Mouse (Mus musculus): ENCODE results near the gene Immp2l.

The Immp2l gene

DNA sequence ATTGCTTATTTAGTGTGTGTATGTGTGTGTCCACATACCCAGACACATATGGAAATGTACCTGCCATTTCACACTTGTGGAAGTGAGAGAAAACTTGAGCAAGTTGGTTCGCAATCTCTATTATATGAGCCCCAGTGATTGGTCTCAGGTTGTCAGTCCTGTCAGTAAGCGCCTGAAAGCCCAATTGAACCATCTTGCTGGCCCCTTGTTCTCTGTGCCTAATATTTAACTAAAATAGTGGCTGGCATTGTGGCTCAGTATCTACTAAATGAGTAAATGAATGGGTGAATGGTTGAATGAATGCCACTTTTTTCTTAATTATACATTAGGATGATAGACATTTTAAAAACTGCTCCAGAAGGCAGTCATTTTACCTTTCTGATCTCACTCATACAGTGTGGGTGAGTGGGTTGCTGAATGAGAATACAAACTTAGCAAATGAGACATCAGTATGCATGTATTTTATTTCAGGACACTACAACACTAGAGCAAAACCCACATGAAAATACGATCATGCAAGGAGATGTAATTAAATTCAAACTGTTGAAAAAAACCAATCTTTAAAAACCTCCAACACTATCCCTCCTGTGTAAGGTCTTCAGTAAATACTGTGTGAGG, 444.6 kb downstream of the Immp2l start:
- no peak for DNase-seq

DNA sequence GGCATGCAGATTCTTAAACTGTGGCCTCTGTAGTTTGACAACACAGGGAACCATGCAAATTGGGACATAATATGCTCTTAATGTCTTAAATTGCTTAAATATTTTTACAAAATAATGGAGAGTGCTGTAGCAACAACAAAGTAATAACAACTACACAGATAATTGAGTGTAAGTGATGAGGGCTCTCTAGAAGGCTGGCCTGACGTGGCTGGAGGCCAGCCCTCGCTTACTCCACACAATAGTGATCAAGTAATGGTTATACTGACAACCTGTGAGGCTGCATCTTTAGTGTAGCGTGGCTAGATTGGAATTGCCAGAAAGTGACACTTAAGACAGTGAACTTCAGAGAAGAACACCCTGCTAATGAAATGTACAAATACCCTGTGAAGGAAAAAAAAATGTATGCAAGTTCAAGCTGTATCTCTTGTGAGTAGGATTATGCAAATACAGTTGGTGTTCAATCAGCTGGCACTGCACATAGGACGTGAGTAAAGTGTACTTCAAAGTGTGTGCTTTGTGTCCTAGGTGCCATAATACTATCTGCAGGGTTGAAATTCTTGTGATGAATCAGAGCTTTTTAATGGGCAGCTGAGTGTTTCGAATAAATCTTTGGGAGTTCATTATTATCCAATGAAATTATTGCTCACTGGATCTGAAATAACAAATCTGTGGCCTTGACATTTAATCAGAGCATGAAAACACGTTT, 445.4 kb downstream of the Immp2l start:
- no peak for DNase-seq

DNA sequence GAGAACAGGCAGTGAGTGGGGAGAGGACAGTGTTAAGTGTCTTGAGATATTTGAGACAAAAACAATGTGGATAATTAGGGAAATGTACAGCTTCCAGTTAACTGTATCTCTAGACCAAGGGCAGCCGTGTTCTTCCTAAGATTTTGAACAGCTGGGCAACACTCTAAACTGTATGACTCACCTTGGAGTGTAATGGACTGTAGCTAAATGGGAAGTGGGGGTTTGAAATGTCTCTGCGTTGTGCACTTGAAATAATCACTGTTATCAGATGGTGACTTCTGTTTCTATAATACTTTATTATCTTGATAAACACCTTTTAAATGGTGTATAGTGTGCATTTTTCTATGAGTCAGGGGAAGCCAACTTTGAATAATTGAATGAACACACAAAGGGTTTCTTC, 457.6 kb downstream of the Immp2l start:
- no peak for DNase-seq

DNA sequence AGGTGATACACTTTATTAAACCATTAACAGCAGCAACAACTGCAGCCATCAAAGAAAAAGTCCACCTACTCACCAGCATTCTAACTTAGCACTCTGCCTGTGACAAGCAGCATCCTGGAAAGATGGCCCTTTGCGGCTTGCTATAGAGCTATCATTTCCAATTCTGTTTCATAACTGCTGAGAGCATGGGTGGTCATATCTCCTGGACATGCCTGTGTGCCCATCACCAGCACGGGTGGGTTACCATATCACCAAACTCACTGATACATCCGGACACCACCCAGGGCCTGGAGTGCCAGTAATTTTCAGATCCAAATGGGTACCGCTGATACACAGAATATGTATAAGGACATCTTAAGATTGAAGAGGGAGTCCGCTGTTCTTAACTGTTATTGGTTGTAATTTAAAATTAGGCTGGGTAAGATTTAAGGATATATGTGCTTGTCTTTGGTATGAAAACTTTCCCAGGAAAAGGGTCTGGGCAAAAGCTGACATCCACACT, 459.3 kb downstream of the Immp2l start:
- no peak for DNase-seq

DNA sequence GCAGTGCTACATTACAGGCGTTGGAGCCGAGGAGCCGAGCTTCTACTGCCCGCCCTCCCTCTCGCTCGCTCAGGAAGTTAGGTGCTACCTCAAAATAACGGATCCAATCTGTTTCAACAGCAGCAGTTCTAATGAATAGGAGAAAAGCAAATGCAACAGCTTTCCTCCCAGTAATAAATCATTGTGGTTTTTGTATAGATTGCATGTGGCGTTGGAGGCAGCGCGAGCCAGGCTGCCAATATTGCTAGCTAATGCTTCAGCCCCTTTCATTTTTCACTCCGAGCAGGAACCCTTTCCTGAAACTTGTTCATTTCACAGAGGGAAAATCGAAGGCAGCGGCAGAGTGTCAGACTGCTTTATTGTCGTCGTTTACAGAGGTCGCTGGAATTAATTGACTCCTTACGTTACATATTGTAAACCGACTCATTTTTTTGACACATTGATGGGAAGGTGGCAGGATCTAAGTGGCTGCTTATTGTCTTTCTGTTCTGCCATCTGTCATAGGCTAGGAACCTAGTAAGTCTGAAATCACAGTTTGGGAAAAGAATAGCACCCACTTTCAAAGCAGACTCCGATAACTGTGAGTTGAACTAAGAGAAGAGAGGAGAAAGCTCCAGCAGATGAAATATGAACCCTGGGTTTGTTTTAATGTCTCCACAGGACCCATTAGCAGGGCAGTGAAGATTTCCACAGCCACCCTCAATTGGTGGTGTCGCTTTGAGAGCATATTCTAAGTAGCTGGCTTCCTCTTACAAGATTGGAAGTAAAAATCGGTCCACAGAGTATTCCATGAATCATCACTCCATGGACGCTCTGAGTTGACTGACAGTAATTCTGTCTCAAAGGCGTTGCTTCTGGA, 459.9 kb downstream of the Immp2l start:
- no peak for DNase-seq

DNA sequence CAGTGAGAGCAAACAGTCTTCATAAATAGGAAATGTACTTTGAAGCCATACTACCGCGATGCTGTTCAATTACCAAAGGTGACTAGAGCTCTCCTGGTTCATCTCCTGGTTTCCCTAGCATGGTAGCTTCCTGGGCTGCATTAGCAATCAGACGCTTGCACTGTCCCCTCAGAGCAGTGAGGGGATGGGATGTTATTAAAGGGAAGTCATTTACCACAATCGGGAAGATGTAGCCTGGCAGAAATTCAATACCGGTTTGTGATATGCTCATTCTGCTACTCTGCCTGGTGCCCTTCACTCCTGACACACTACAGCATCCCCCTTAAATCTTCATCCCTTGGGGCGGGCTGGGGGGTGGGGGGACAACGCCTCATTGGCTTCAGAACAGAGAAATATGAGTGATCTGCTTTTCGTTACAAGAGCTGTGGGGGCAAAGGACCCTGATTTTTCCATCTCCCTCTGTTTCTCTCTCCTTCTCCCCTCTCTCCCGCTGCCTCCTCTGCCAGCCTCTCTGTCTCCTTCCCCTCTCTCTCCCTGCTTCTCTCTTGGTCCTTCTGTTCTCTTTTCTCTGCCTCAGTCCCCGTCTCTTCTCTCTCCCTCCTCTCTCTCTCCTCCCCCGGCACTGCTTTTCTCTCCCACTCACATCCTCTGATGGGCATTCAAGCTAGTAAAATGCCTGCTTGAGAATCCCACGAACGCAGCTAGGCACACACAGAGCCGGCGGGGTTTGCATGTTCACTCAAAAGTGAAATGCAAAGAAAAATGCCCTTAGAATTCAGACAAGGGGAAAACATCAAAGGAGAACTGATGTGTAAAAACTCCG, 461.0 kb downstream of the Immp2l start:
- no peak for DNase-seq

DNA sequence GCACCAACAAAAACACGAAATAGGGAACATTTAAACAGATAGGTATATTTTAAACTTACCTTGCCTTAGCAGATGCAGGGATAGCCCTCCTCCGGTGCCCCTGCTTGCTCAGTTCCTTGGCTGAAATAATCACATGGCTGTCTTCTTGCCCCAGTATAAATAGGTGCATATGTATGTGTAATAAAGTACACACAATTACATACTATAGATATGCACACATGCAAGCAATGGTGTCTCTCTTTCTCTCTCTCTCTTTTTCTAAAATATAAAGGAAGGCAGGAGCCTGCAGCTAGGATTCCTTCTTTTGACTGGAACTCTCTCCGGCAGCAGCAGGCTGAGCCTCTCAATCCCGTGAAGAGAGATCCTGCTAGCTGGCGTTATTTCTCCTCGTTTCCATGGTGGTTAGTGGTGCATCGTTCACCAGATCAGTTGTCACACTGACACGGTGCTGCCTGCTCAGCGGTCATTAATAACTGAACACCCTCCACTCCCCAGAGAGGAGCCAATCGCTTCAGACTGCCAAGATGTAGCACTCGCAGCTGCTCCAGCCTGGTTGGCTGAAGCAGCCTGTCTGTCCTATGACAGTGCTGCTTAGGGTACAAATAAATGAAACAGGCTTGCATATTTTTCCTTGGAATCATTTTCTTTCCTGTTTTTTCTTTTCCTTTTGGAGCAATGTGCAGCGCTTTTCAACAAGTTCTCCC, 461.8 kb downstream of the Immp2l start:
- DNase-seq: no peak

DNA sequence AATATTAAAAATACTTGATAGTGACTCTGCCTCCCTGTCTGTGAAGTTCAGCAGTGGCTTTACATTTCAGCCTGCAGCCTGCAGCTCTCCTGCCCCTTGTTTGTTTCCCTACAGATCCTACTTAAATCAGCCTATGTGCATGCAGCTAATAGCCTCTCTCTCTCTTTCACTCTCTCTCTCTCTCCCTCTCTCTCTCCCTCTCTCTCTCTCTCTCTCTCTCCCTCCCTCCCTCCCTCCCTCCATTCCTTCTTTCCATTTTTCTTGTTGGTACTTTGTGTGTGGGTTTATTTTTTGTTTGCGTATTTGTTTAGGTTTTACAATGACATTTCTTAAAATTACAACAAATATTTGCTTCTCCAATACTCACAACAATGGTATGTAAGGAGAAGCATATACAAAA, 462.4 kb downstream of the Immp2l start, which contains the start of gene Lrrn3:
Gene Lrrn3 (minus strand): TSS at position 101 of the 400 bp plus-strand sequence.
- DNase-seq: no peak

DNA sequence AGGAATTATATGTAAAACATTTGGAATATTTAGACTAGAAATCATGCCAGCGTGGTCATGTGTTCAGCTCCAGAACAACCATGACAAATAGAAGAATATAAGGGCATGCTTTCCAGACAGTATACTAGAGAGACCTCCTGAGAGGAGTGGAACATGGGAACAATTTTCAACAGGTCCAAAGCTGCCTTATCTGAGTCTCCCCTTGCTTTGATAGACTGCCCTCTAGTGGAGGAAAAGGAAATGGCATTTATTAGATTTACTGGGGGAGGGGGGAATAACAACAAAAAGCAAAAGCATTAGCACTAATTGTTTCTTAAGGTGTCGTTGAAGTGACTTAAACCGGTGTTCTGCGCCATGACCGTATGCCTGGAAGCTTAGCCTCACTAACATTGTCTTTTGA, 463.1 kb downstream of the Immp2l start:
- DNase-seq: no peak

DNA sequence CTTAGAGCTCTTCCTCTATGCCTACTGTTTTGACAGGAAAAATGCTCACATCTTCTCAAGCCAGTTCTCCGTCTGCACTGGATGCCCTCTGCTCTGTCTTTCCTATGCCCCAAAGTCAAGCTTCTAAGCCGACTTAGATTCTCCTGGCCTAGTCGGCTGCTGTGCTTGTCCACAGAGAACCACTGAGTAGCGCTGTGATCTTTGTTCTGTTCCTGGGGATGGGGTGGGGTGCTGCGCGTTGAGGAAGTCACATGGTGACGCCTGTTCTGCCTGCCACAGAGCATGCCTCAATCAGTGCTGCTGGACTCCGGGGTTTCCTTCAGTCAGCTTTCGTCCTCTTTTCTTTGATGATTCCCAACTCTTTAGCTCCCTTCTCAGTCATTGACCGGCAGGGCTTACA, 470.7 kb downstream of the Immp2l start:
- no peak for DNase-seq

DNA sequence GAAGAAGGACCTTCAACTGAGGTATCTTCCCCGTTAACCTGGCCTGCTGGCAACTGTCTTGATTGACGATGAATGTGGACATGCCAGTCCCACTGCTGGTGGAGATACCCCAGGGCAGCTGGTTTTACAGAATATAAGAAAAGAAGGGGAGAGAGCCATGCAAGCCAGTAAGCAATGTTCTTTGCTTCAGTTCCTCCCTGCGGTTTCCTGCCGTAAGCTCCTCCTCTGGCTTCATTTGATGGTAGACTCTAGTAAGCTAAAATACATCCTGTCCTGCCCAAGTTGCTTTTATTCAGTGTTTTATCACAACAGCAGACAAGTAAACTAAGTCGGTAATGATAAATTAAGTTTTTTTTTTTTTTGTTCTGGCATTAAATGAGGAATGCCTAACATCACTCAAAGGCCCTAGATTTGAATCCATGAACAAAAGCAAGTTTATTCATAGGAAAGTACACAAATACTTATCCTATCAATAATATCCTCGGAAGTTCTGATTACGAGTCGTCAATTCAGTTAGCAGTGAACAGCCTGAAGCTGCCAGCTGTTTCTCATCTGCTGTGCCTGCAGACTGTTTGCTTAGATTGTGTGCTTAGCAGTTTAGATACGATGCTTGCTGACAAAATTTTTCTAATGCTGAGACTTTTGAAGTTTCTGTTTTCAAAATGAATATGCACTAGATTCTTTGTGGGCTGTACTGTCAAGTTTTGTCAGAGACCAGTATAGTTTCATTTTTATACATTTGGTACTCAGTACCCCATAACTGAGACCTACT, 476.3 kb downstream of the Immp2l start:
- peak in 1 of 2 experiments; percentile 17 for DNase-seq

DNA sequence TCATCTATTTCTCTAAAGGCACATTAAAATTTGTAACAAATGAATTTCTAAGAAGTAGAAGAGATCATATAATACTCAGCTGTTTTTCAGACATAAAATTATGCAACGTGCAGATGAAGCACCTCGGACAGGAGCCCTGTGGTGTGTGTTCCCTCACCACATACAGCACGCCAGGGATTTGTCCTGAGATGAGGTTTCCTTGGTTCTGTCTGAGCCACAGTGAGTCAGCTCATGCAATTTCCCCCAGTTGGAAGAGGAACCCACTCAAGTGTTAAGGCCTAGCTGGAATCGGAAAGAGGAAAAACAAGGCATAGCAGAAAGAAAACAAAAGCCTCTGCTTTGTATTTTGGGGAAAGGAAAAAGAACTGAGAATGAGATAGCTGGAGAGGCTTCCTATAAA, 484.7 kb downstream of the Immp2l start:
- no peak for DNase-seq

DNA sequence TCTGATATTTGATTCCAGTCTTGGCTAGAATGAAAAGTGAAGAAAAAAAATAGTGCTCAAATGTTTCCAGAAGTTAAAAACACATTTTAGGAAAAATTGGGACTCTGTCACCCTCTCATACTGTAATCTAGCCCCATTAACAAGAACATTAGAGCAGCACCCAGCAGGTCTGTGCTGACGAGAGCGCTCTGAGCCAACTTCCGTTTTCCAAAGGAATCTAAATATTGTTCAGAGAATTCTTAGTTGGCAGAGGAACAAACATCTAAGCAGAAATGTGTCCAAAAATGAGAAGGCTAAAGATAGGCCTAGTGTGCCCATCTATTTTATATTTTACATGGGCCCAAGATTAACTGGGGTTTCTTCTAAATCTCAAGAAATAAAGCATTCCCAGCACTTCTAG, 486.7 kb downstream of the Immp2l start:
- DNase-seq: no peak

DNA sequence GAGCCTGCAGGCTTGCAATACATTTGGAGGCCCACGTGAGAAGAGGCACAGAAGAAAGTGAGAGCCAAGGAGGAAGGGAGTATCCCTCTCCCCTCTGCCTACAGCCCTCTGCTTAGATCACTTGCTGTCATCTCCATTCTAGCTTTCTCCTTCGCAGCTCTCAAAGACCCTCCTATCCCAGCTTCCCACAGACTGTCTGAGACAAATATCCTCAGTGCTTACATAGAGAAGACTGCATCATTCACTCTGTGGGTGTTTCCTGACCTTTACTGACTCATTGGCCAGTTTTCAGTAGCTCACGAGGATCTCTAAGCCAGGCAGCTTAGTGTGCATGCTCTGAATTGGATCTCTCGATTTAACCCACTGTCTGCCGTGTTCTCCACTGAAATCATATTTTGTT, 495.0 kb downstream of the Immp2l start:
- no peak for DNase-seq

DNA sequence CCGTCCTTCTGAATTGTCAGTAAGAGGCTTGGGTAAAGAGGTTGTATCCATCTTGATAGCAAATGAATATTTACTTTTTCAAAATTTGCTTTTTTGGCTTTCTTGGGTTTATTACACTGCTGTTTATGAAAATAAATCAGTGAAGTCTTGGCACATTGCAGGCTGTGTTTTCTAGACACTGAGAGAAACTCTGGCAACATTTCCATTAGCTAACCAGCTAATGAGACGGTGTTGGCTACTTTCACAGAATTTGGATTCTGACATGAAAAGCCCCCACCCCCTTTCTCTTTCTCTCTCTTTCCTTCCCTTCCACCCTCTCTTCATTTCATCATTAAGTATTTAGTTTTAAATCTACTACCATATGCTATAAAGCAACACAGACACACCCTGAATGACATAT, 496.4 kb downstream of the Immp2l start:
- DNase-seq: no peak

DNA sequence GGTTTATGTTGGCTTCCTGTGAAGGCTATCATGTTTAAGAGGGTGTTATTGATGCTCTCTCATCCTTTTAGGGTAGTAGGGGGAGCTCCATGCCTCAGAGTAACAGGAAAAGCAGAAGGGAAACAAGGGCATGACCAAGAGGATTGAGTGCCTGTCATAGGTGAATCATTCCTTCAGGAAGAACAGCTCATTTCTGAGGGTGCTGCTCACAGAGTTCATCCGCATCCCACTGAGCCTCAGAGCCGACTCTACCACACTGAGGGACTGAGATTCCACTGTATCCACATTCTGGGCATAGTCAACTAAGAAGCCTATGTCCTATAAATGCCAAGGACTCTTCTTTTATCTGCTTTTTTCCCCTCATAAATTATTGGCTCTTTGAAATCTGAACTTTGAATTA, 497.8 kb downstream of the Immp2l start:
- DNase-seq: no peak

DNA sequence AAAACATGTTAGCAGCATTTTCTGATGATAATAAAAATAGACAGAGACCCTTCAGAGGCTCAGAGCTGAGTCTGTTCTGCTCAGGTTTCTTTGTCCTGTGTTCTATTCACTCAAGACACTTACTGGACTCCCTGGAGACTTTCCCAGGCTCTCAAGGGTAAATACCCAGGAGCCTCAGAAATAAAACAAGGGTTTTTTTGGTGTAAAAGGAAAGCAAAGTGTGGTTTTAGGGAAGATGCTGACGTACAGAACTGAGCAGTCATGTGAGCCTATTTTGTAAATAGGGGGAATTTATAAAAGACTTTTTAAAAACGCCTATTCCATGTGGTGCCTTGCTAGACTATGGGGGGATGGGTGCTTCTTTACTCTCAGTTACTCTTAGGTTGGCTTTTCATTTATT, 502.8 kb downstream of the Immp2l start:
- no peak for DNase-seq

DNA sequence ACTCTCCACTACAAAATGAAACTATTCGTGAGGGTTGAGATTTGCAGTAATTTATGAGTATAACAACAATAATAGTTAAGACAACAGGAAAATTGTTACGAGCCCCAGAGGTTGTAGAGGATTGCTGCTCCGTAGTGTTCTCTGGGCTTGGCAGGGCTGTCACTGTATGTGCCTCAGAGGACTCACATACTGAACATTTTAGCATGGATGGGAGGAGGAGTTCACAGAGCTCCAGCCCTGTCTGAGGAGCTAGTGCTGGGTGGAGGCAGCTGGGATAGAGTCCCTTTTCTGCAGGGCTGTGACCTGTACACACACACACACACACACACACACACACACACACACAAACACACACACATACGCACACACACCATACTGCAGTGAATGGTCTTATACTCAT, 504.5 kb downstream of the Immp2l start:
- no peak for DNase-seq

DNA sequence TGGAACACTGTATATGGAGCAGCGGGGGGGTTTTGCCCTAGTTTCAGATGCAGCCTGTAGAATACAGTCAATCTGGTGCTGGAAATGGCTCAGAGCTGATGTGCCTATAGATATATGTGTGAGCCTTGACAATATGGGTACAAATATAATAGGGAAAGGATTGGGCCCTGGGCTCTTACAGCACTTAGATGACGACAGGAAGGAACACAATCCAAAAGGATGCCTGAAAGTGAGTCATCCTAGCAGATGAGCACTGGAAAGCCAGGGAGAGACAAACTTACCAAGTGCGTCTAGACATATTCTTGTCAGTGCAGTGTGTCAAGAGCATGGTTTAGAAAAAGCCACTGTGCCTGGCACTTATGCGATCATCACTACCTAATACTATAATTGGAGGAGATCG, 516.1 kb downstream of the Immp2l start:
- no peak for DNase-seq

DNA sequence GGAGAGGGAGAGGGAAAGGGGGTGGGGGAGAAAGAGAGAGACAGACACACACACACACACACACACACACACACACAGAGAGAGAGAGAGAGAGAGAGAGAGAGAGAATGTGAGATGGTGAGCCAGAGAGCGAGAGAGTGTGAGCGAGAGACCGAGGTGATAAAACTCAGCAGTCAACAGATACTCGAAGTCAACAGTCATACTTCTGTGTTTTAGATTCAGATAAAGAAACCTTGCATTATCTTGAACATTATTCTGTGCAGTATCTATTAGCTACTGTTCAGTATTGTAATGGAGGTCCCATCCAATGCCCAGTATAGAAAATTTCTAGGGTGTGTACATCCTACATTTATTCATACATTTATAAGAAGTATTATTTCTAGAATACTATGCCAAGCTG, 527.7 kb downstream of the Immp2l start:
- no peak for DNase-seq

DNA sequence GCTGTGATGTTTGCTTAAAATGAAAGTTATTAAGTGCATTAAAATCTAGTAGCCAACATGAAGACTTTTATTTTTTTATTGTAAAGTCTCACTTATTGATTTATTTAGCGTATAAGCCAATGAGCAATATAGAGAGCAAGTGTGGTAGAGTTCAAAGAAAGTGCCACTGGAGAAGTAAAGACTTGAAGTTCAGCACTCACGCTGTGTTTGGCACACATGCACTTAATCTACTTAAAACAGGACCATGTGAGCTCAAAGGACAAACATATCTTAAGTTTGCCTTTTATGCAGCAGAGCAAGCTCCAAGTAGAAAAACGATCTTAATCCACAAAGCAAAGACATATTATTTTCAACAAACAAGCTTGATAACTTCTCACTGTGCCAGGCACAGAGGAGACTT, 533.9 kb downstream of the Immp2l start:
- DNase-seq: no peak
